ENCODE assay signal across 8 mouse cellular contexts in the genomic region with DNA sequence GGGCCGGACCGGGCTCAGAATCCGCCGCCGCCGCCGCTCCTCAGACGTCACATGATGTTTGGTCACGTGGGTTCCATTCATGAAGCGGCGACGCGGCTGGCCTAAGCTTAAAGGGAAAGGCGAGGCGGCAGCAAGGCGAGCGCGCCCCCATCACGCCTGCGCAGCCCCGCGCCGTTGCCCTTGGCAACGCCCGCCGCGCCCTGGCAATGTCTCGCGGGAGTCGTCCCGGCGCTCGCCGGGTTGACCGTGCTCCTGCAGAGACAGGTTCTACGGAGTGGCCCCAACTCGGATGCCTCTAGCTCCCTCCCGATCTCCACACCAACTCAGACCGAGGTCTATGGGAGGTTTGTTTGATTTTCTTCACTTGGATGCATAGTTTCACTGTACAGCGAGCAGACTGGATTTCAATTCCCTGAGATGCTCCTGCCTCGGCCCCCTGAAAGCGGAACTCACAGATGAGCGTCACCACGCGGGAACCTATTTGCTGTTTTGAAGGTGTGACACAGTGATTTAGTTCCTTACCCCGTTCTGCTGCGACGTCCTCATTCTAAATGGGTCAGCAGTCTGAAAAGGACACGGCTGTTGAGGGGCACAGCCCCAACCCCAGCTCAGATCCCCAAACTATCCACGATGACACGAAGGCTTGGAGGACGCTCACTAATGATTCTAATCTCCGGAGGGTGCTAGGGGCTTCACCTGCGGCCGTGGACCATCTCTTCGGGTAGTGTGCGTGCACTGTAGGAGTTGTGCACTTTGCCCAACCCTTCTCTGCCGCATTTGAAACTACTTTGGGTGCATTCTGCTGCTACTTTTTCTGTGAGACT. TPM values are rescaled to one million over a fixed set of nuclear protein-coding genes. Genes with fewer than 3 reads are reported as not detected.
DNase-seq lines count a peak whose midpoint lies in the region; ATAC-seq lines count a peak whose summit lies in the region.

A gene (minus strand): TSS at position 81 of the 824 bp plus-strand sequence.

- H3K9ac ChIP-seq in hindbrain, embryonic 12.5 days: peak within 1 kb of the TSS; percentile 95

- peak within 1 kb of the TSS; percentile 89 for H3K27ac ChIP-seq in hindbrain, embryonic 12.5 days

- peak; percentile 95 for DNase-seq in Muller cell, postnatal 12 days (ENCODE audit: inconsistent ontology term)
- DNase-seq in cerebellum, adult 9-11 months: peak; percentile 94
- peak; percentile 92 to 93 for DNase-seq in frontal cortex, postnatal 10 days (ENCODE audit: low spot score in 2 of 2)
- peak; percentile 87 to 93 for DNase-seq in layer of hippocampus, postnatal 14 days (ENCODE audit: low spot score in 2 of 2)
- peak; percentile 93 for DNase-seq in lung, postnatal 14 days
- peak; percentile 85 for DNase-seq in retina, adult 2 months (ENCODE audit: low read depth, low spot score)
- DNase-seq in thymus, postnatal 36 days: peak; percentile 82 to 90

- WGBS in hindbrain, embryonic 12.5 days: 11% methylated on average over 58 of the region's 58 CpGs

- no peaks in the 10 kb centered on the region for H3K27me3 ChIP-seq in hindbrain, embryonic 12.5 days

- H3K36me3 ChIP-seq in hindbrain, embryonic 12.5 days: peaks cover 11% of the 10 kb centered on the region

- H3K4me2 ChIP-seq in hindbrain, embryonic 12.5 days (replicated peaks): peak within 1 kb of the TSS; percentile 82

- H3K9me3 ChIP-seq in hindbrain, embryonic 12.5 days (replicated peaks): no peaks in the 10 kb centered on the region

- peak within 1 kb of the TSS; percentile 95 for H3K4me3 ChIP-seq in hindbrain, embryonic 12.5 days

- peak; percentile 92 for ATAC-seq in hindbrain, embryonic 12.5 days (ENCODE audit: low FRiP score)

- H3K4me1 ChIP-seq in hindbrain, embryonic 12.5 days: peaks cover 36% of the 10 kb centered on the region

RNA-seq across cellular contexts. Expression of the gene that starts here (rescaled TPM):
- 40.1 TPM in 2 replicates for polyA plus RNA-seq in hindbrain, embryonic 12.5 days (2016; fragmentation: Nextera tagmentation; extraction: Ambion mirVana)
- total RNA-seq in layer of hippocampus, postnatal 14 days (2021): 10 to 100 TPM; 85.5 to 89.8 TPM

Comparison
In these comparisons a context has a peak if more than half of its experiments do, and no peak if none do; other contexts are left out.
1. Peak in every context shown above with its lines: DNase-seq, ATAC-seq, H3K4me3 ChIP-seq and H3K27ac ChIP-seq.